8 mouse cellular contexts compared by ENCODE assay signal in genomic region chr10:128093496-128094294, GRCm38 (mm10). TPM values are rescaled to one million over a fixed set of nuclear protein-coding genes. Genes with fewer than 3 reads are reported as not detected.
DNase-seq lines count a peak whose midpoint lies in the region; ATAC-seq and TF ChIP-seq lines count a peak whose summit lies in the region.

No protein-coding gene starts in this region.

- peaks cover 44% of the 10 kb centered on the region for H3K79me2 ChIP-seq in macrophage (ENCODE audit: inconsistent target)

- 25% methylated on average over 13 of the region's 13 CpGs for WGBS in forebrain, postnatal 0 days
- WGBS in kidney, embryonic 16.5 days: 28% methylated on average over 13 of the region's 13 CpGs
- 28% methylated on average over 13 of the region's 13 CpGs for WGBS in macrophage (ENCODE audit: missing documents)

- H3K9ac ChIP-seq in forebrain, postnatal 0 days: peak overlapping the region; percentile 81
- peak overlapping the region; percentile 86 for H3K9ac ChIP-seq in kidney, embryonic 16.5 days (replicated peaks; ENCODE audit: low read length)

- peak overlapping the region; percentile 94 for H3K4me2 ChIP-seq in forebrain, postnatal 0 days (ENCODE audit: low read depth)
- H3K4me2 ChIP-seq in kidney, embryonic 16.5 days (replicated peaks; ENCODE audit: low read depth, low read length): peak overlapping the region; percentile 86

- peaks cover 17% of the 10 kb centered on the region for H3K4me1 ChIP-seq in forebrain, postnatal 0 days (ENCODE audit: insufficient read depth)
- H3K4me1 ChIP-seq in kidney, embryonic 16.5 days (ENCODE audit: insufficient read depth, low read length): peaks cover 54% of the 10 kb centered on the region

- no peaks in the 10 kb centered on the region for H3K9me3 ChIP-seq in forebrain, postnatal 0 days (ENCODE audit: low read length)
- H3K9me3 ChIP-seq in kidney, embryonic 16.5 days (ENCODE audit: low read length): no peaks in the 10 kb centered on the region

- peak overlapping the region; percentile 88 for H3K4me3 ChIP-seq in forebrain, postnatal 0 days (ENCODE audit: low read depth, low read length)
- peak overlapping the region; percentile 79 for H3K4me3 ChIP-seq in kidney, embryonic 16.5 days (ENCODE audit: low read length)
- peak overlapping the region; percentile 57 for H3K4me3 ChIP-seq in macrophage (ENCODE audit: inconsistent target)

- no peaks in the 10 kb centered on the region for H3K27me3 ChIP-seq in forebrain, postnatal 0 days (ENCODE audit: insufficient read depth, low read length)
- H3K27me3 ChIP-seq in kidney, embryonic 16.5 days (ENCODE audit: insufficient read depth, low read length): no peaks in the 10 kb centered on the region
- no peaks in the 10 kb centered on the region for H3K27me3 ChIP-seq in splenic B cell, adult 2 months (ENCODE audit: control insufficient read depth, insufficient read depth, low read length, poor library complexity, severe bottlenecking)

- intact Hi-C loops in left cerebral cortex, postnatal 4 days (cut with DNase I): loop anchor here (5.0 kb wide), 1 partner anchor 94 kb away; no protein-coding TSS in a partner anchor

- peaks cover 20% of the 10 kb centered on the region for H3K36me3 ChIP-seq in forebrain, postnatal 0 days (ENCODE audit: insufficient read depth)
- H3K36me3 ChIP-seq in kidney, embryonic 16.5 days (ENCODE audit: insufficient read depth, low read length): peaks cover 14% of the 10 kb centered on the region
- H3K36me3 ChIP-seq in macrophage (ENCODE audit: inconsistent target): peaks cover 13% of the 10 kb centered on the region
- H3K36me3 ChIP-seq in splenic B cell, adult 2 months (ENCODE audit: control insufficient read depth, insufficient read depth, low read length, poor library complexity, severe bottlenecking): peaks cover 3% of the 10 kb centered on the region

- ATAC-seq in forebrain, postnatal 0 days: no peak
- ATAC-seq in kidney, embryonic 16.5 days (ENCODE audit: low FRiP score, low TSS enrichment): no peak

- no peak for TF ChIP-seq CTCF in forebrain, postnatal 0 days (IDR thresholded peaks at IDR 0.05; ENCODE audit: low read depth)

- DNase-seq in left cerebral cortex, postnatal 4 days: peak; percentile 65
- no peak for DNase-seq in left cerebral cortex, adult 8-10 months (ENCODE audit: low spot score in 2 of 2)
- DNase-seq in c-Kit-positive CD71-positive TER-119-positive erythroid progenitor cells, embryonic 14.5 days (ENCODE audit: low spot score): peak; percentile 68
- DNase-seq in forebrain, postnatal 0 days: no peak
- DNase-seq in splenic B cell, adult 2 months (ENCODE audit: low read depth, low spot score): peak; percentile 54
- DNase-seq in ovary, postnatal 14 days (ENCODE audit: low spot score): no peak

- peak overlapping the region; percentile 83 for H3K27ac ChIP-seq in forebrain, postnatal 0 days (ENCODE audit: low read depth, low read length)
- peak overlapping the region; percentile 99 for H3K27ac ChIP-seq in kidney, embryonic 16.5 days (ENCODE audit: low read length)
- H3K27ac ChIP-seq in macrophage: peak overlapping the region; percentile 66

RNA-seq across cellular contexts. Expression of gene Baz2a, which starts 2.3 kb away (rescaled TPM):
- 10 to 100 TPM; 34.5 to 36.2 TPM for total RNA-seq in left cerebral cortex, postnatal 4 days (2021)
- total RNA-seq in left cerebral cortex, adult 8-10 months (2022): 10 to 100 TPM; 36.4 to 39.1 (median 38.4) TPM
- total RNA-seq in forebrain, postnatal 0 days (2014; rRNA removed): 9.3 and 10.0 TPM in 2 replicates
- 3.8 and 7.0 TPM in 2 replicates for polyA plus RNA-seq in forebrain, postnatal 0 days (2015; fragmentation: Nextera tagmentation; extraction: Ambion mirVana)
- polyA plus RNA-seq in kidney, embryonic 16.5 days (2015; fragmentation: Nextera tagmentation; extraction: Ambion mirVana): 10.9 and 14.3 TPM in 2 replicates
- total RNA-seq in macrophage (2018; cell fraction: chromatin; rRNA removed): 100 to 1,000 TPM in 21 of 26 experiments, 10 to 100 TPM in 5; 64.2 to 241 (median 179) TPM
- total RNA-seq in macrophage (2018; cell fraction: cytosol; rRNA removed): 10 to 100 TPM; 23.9 to 57.1 (median 44.1) TPM
- total RNA-seq in macrophage (2018; cell fraction: nucleus; rRNA removed): 100 to 1,000 TPM in 15 of 26 experiments, 10 to 100 TPM in 11; 54.2 to 152 (median 102) TPM
- 20.2 to 33.8 TPM (median 31.2 TPM) in 3 replicates for polyA plus RNA-seq in macrophage (2018)

RNA-seq across cellular contexts. Expression of gene Atp5b, which starts 10.6 kb away (rescaled TPM):
- 1,000 to 10,000 TPM; 1,302 to 1,309 TPM for total RNA-seq in left cerebral cortex, postnatal 4 days (2021)
- total RNA-seq in left cerebral cortex, adult 8-10 months (2022): 1,000 to 10,000 TPM; 1,625 to 1,859 (median 1,782) TPM
- total RNA-seq in forebrain, postnatal 0 days (2014; rRNA removed): 2,470 and 2,914 TPM in 2 replicates
- polyA plus RNA-seq in forebrain, postnatal 0 days (2015; fragmentation: Nextera tagmentation; extraction: Ambion mirVana): 2,164 and 2,181 TPM in 2 replicates
- 3,411 and 3,412 TPM in 2 replicates for polyA plus RNA-seq in kidney, embryonic 16.5 days (2015; fragmentation: Nextera tagmentation; extraction: Ambion mirVana)
- 100 to 1,000 TPM; 115 to 422 (median 284) TPM for total RNA-seq in macrophage (2018; cell fraction: chromatin; rRNA removed)
- total RNA-seq in macrophage (2018; cell fraction: cytosol; rRNA removed): 100 to 1,000 TPM; 573 to 964 (median 692) TPM
- 100 to 1,000 TPM; 137 to 411 (median 296) TPM for total RNA-seq in macrophage (2018; cell fraction: nucleus; rRNA removed)
- polyA plus RNA-seq in macrophage (2018): 455 to 1,015 TPM (median 549 TPM) in 3 replicates

RNA-seq across cellular contexts. Expression of gene Ptges3, which starts 34.9 kb away (rescaled TPM):
- 100 to 1,000 TPM; 179 to 184 TPM for total RNA-seq in left cerebral cortex, postnatal 4 days (2021)
- total RNA-seq in left cerebral cortex, adult 8-10 months (2022): 100 to 1,000 TPM; 118 to 126 (median 124) TPM
- 146 and 157 TPM in 2 replicates for total RNA-seq in forebrain, postnatal 0 days (2014; rRNA removed)
- 439 and 454 TPM in 2 replicates for polyA plus RNA-seq in forebrain, postnatal 0 days (2015; fragmentation: Nextera tagmentation; extraction: Ambion mirVana)
- polyA plus RNA-seq in kidney, embryonic 16.5 days (2015; fragmentation: Nextera tagmentation; extraction: Ambion mirVana): 409 and 441 TPM in 2 replicates
- total RNA-seq in macrophage (2018; cell fraction: chromatin; rRNA removed): 10 to 100 TPM; 20.4 to 59.5 (median 32.0) TPM
- total RNA-seq in macrophage (2018; cell fraction: cytosol; rRNA removed): 100 to 1,000 TPM; 104 to 143 (median 120) TPM
- 10 to 100 TPM; 32.1 to 91.0 (median 51.0) TPM for total RNA-seq in macrophage (2018; cell fraction: nucleus; rRNA removed)
- polyA plus RNA-seq in macrophage (2018): 66.7 to 167 TPM (median 80.1 TPM) in 3 replicates

RNA-seq across cellular contexts. Expression of gene Naca, which starts 58.3 kb away (rescaled TPM):
- 100 to 1,000 TPM; 481 to 496 TPM for total RNA-seq in left cerebral cortex, postnatal 4 days (2021)
- 100 to 1,000 TPM; 335 to 362 (median 360) TPM for total RNA-seq in left cerebral cortex, adult 8-10 months (2022)
- total RNA-seq in forebrain, postnatal 0 days (2014; rRNA removed): 630 and 780 TPM in 2 replicates
- 527 and 662 TPM in 2 replicates for polyA plus RNA-seq in forebrain, postnatal 0 days (2015; fragmentation: Nextera tagmentation; extraction: Ambion mirVana)
- 667 and 704 TPM in 2 replicates for polyA plus RNA-seq in kidney, embryonic 16.5 days (2015; fragmentation: Nextera tagmentation; extraction: Ambion mirVana)
- 100 to 1,000 TPM in 1 of 26 experiments, 10 to 100 TPM in 25; 30.8 to 141 (median 53.1) TPM for total RNA-seq in macrophage (2018; cell fraction: chromatin; rRNA removed)
- total RNA-seq in macrophage (2018; cell fraction: cytosol; rRNA removed): 100 to 1,000 TPM; 284 to 845 (median 449) TPM
- total RNA-seq in macrophage (2018; cell fraction: nucleus; rRNA removed): 100 to 1,000 TPM in 5 of 26 experiments, 10 to 100 TPM in 21; 51.7 to 128 (median 91.8) TPM
- 676 to 712 TPM (median 694 TPM) in 3 replicates for polyA plus RNA-seq in macrophage (2018)

Comparison
In these comparisons a context has a peak if more than half of its experiments do, and no peak if none do; other contexts are left out.
1. DNase-seq: peak in left cerebral cortex, postnatal 4 days (single experiment), c-Kit-positive CD71-positive TER-119-positive erythroid progenitor cells, embryonic 14.5 days (single experiment) and splenic B cell, adult 2 months (single experiment); none in left cerebral cortex, adult 8-10 months (0 of 2), forebrain, postnatal 0 days (single experiment) and ovary, postnatal 14 days (single experiment).
2. Peak in every context shown above with its lines, with median percentiles within 50 percentile points of each other: H3K27ac ChIP-seq and H3K4me3 ChIP-seq.